Mouse (Mus musculus): ENCODE data around the gene Zic1. TPM values are rescaled to one million over a fixed set of nuclear protein-coding genes. Genes with fewer than 3 reads are reported as not detected.
A peak's percentile ranks its signal among the peaks of the same experiment; 100 is the strongest.

The Zic1 gene
- polyA plus RNA-seq, 1 experiment from 2014 or later, result 17.9 TPM

DNA sequence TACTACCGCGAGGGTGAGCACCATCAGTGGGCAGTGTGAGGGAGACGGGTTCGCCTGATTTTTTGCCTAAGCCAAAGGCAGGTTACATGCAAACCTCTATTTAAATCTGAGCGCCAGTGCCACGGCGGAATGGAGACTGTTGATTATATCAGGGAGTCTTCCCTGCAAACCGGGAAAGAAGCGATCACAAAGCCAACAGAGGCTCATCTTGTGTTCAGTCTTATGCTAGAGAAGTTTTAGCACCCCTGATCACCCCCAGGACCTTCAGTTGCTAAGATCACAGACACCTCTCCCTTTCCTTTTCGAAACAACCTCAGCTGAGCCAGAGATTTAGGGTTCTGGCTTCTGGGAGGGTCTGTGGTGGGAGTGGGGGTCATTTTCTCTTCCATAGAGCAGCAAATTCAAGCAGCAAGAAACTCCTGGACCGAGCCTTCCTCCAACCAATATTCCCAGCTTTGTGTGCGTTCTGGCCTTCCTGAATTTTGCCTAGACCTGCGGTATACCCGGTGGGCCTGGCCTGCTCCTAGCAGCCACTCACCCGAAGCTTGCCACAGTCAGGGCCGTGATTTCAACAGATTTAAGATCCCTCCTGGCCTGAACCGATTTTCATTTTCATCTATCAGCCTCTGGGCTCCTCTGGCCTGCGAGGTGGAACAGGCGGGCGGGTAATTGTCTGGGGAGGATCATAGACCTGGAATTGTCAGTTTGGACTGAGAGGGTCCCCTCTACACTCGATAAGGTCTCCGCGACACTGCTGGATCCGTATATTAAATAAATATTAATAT is 17.1 kb upstream of the Zic1 start:
- no peak for ATAC-seq (ENCODE audit: low FRiP score)
- 3% methylated on average over 24 of the region's 24 CpGs for WGBS
- peak overlapping the region; percentile 54 for H3K4me3 ChIP-seq
- peak overlapping the region; percentile 94 for H3K27ac ChIP-seq
- H3K9me3 ChIP-seq (replicated peaks), result no peaks in the 10 kb centered on the region
- H3K27me3 ChIP-seq, result peaks cover 91% of the 10 kb centered on the region
- no peaks in the 10 kb centered on the region for H3K36me3 ChIP-seq
- H3K9ac ChIP-seq, result peak overlapping the region; percentile 82
- peaks cover 20% of the 10 kb centered on the region for H3K4me1 ChIP-seq
- H3K4me2 ChIP-seq (replicated peaks), result peak overlapping the region; percentile 79

DNA sequence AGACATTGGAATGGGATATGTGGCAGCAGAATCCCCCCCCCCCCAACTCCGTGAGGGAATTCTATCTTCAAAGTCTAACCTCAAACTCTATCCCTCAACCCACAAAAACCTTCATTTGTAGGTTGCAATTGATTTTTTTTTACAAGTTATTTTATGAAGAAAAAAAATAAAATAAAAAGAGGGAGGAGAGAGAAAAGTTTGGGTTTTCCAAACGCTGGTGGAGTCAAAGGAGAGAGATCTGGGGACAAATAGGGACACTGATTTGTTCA is 16.4 kb upstream of the Zic1 start:
- peak overlapping the region; percentile 54 for H3K4me3 ChIP-seq
- H3K4me1 ChIP-seq, result peaks cover 18% of the 10 kb centered on the region
- WGBS, result 4% methylated on average over 2 of the region's 2 CpGs

DNA sequence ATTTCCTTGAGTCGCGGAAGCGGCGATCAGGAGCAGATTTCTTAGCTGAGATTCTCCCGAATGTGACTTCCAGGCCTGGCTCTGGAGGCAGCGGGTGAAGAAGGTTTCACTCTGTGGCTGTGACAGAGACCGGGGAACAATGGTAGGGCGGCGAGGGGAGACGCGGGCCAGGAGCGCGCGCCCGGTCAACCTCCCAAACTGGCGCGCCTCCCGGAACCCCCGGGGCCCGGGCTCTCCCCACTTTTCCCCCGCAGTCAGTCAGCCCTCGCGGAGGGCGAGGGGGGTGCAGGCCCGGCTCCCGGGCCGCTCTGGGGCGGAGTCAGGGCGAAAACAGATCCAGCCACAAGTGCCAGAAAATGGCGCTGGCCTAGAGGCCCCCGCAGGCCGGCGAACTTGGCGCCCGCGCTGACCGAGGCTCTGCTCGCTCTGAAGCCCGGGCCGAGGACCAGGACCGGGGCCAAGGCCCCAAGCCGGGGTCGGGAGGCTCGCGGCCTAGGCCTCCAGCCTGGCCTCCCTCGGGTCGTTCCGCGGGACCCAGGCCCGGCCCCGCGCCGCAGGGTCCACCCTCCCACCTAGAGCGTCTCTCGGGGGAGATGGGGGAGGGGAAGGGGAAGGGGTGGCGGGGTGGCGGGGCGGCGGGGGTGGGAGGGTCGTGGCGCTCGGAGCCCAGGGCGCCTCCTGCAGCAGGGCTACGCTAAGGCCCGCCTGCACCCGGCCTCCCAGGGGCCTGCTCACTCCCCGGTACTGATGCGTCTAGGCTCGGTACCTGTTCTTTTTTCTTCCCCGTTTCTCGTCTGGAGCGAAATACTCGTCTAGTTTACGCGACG is 15.9 kb upstream of the Zic1 start:
- H3K27ac ChIP-seq, result peak overlapping the region; percentile 94
- WGBS, result under 1% methylated on average over 63 of the region's 76 CpGs
- peaks cover 94% of the 10 kb centered on the region for H3K27me3 ChIP-seq
- H3K9me3 ChIP-seq (replicated peaks), result no peaks in the 10 kb centered on the region
- peak overlapping the region; percentile 54 for H3K4me3 ChIP-seq
- peak overlapping the region; percentile 79 for H3K4me2 ChIP-seq (replicated peaks)
- ATAC-seq (ENCODE audit: low FRiP score), result peak; percentile 55
- H3K9ac ChIP-seq, result peak overlapping the region; percentile 82
- H3K4me1 ChIP-seq, result peaks cover 15% of the 10 kb centered on the region
- no peaks in the 10 kb centered on the region for H3K36me3 ChIP-seq

More for the DNA sequence above, 16.4 kb upstream of the Zic1 start:
- H3K9ac ChIP-seq, result peak overlapping the region; percentile 82
- ATAC-seq (ENCODE audit: low FRiP score), result no peak
- H3K36me3 ChIP-seq, result no peaks in the 10 kb centered on the region
- H3K4me2 ChIP-seq (replicated peaks), result peak overlapping the region; percentile 79
- peak overlapping the region; percentile 94 for H3K27ac ChIP-seq
- H3K27me3 ChIP-seq, result peaks cover 93% of the 10 kb centered on the region
- no peaks in the 10 kb centered on the region for H3K9me3 ChIP-seq (replicated peaks)

DNA sequence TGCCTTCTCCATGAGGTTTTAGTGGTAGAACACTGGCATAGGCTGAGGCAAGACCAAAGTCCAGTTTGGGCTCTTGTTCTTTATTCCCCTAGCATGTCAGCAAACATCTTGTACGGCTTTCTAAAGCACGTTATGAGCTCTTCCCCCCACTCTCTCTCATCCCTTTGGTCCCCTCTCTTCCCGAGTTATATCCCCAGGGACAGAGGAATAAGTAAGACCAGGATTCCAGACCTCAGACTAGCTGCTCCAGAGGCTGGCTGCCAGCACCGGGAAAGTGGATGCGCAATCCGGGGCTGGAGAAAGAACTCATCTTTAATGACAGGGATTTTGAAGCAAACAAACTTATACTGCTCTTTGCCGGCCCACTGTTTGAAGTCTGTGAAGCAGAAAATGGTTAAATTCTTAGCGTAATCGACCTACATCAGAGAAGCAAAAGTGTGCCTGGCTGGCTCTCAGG is 14.9 kb upstream of the Zic1 start:
- no peak for ATAC-seq (ENCODE audit: low FRiP score)
- peak overlapping the region; percentile 82 for H3K9ac ChIP-seq
- no peaks in the 10 kb centered on the region for H3K36me3 ChIP-seq
- WGBS, result under 1% methylated on average over 9 of the region's 9 CpGs
- peak overlapping the region; percentile 54 for H3K4me3 ChIP-seq
- H3K4me1 ChIP-seq, result peaks cover 15% of the 10 kb centered on the region
- peaks cover 94% of the 10 kb centered on the region for H3K27me3 ChIP-seq
- no peaks in the 10 kb centered on the region for H3K9me3 ChIP-seq (replicated peaks)
- H3K27ac ChIP-seq, result peak overlapping the region; percentile 94
- H3K4me2 ChIP-seq (replicated peaks), result peak overlapping the region; percentile 79

DNA sequence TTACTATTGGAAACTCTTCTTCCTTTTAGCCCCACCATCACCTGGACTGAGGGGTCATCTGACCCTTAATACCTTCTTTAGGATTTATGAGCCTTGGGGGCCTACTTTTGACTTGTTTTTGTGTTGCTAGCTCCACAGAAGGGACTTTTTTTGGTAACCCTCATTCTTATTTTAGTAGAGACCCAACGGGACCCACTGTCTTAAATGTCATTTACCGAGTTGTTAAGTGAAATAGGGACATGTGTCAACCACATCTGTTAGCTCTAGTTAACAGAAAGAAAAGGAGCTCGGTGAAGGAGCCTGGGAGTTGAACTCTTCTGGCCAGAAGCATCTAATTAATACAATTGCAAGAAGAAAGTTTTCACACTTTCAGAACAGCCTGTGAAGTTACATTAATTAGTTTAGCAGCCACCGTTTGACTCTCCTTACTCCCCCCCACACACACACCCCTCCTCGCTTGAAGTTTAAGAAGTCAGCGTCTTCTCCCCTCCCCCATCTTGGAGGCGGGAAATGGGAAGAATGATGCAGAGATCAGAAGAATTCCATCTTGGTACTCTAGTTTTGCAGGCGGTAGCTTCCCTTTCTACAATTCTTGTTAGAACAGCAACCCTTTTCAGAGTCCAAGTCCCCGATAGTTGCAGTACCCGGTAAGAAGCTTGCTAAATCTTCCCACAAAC is 14.3 kb upstream of the Zic1 start:
- Histone ChIP-seq H3K4me1 (peaks cover 12% of the 10 kb centered on the region; the same call in 1 of the 2 replicates), H3K27ac (peak overlapping the region; percentile 94), H3K27me3 (peaks cover 94% of the 10 kb centered on the region), H3K4me2 (replicated peaks) (peak overlapping the region; percentile 79), H3K9ac (peak overlapping the region; percentile 82), H3K36me3 (no peaks in the 10 kb centered on the region), H3K4me3 (peak overlapping the region; percentile 54), H3K9me3 (replicated peaks) (no peaks in the 10 kb centered on the region)
- no peak for ATAC-seq (ENCODE audit: low FRiP score)
- 2% methylated on average over 10 of the region's 10 CpGs for WGBS

DNA sequence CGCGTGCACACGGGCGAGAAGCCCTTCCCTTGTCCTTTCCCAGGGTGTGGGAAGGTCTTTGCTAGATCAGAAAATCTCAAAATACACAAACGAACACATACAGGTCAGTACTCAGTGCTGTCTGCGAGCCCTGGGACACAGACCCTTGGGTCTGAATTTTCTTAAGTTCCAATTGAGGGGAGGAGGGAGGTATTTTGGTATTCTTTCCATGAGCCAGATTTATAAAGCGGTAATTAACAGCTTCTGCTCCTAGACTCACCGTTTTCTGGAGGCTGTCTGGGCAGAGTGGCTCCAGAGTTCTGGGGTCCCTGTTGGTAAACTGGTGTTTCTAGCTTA is 13.7 kb upstream of the Zic1 start:
- Histone ChIP-seq H3K4me3 (peak overlapping the region; percentile 54), H3K4me2 (replicated peaks) (peak overlapping the region; percentile 79), H3K27me3 (peaks cover 93% of the 10 kb centered on the region), H3K9ac (peak overlapping the region; percentile 82), H3K27ac (peak overlapping the region; percentile 94), H3K36me3 (no peaks in the 10 kb centered on the region), H3K9me3 (replicated peaks) (no peaks in the 10 kb centered on the region), H3K4me1 (peaks cover 11% of the 10 kb centered on the region; the same call in 1 of the 2 replicates)
- WGBS, result 3% methylated on average over 8 of the region's 8 CpGs
- no peak for ATAC-seq (ENCODE audit: low FRiP score)

DNA sequence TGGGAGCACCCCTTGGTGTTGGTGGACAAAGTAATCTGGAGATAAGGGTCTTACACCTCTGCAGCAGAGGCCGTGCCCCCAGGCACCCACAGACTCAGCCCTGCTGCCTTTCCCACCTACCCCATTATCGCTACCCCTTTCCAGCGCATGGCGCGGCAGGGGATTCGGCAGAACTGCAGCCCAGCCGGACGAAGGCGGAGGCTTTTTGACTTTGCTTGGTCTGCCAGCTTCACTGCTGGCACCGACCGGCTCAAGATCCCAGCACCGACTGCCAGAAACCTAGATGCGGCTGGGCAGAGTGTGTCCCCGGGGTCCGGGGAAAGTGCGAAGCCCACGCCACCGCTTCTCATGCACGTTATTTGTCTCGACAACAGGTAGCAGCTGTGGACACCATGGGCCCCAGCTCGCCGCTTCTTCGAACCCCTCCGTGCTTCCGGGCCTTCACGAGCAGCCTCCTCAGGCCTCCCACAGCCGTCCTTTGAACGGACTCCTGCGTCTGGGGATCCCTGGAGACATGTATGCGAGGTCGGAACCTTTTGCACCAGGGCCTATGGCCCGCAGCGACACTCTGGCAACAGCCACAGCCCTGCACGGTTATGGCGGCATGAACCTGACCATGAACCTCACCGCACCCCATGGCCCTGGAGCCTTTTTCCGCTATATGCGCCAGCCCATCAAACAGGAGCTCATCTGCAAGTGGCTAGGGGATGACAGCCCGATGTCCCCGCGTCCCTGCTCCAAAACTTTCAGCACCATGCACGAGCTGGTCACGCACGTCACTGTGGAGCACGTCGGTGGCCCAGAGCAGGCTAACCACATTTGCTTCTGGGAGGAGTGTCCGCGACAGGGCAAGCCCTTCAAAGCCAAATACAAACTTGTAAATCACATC is 13.0 kb upstream of the Zic1 start:
- H3K27ac ChIP-seq, result peak overlapping the region; percentile 94
- no peaks in the 10 kb centered on the region for H3K36me3 ChIP-seq
- peaks cover 93% of the 10 kb centered on the region for H3K27me3 ChIP-seq
- H3K9me3 ChIP-seq (replicated peaks), result no peaks in the 10 kb centered on the region
- peak overlapping the region; percentile 79 for H3K4me2 ChIP-seq (replicated peaks)
- peak; percentile 30; the same call in 1 of the 2 replicates for ATAC-seq (ENCODE audit: low FRiP score)
- peak overlapping the region; percentile 82 for H3K9ac ChIP-seq
- WGBS, result under 1% methylated on average over 48 of the region's 48 CpGs
- H3K4me1 ChIP-seq, result peaks cover 11% of the 10 kb centered on the region; the same call in 1 of the 2 replicates
- peak overlapping the region; percentile 54 for H3K4me3 ChIP-seq

DNA sequence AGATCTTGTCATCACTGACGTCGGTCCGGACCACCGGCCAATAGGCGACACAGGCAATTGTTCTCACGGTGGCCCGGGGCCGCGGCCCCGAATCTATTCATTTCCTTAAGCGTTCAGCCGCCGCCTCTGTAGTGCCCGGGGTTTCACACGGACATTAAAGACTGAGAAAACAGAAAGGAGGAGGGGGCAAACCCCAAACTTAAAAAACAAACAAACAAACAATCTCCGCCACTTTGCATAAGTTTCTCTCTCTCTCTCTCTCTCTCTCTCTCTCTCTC is 12.2 kb upstream of the Zic1 start:
- Histone ChIP-seq H3K4me3 (peak overlapping the region; percentile 54), H3K4me1 (peaks cover 11% of the 10 kb centered on the region; the same call in 1 of the 2 replicates), H3K36me3 (no peaks in the 10 kb centered on the region), H3K27ac (peak overlapping the region; percentile 94), H3K4me2 (replicated peaks) (peak overlapping the region; percentile 79), H3K9ac (peak overlapping the region; percentile 82), H3K27me3 (peaks cover 90% of the 10 kb centered on the region), H3K9me3 (replicated peaks) (no peaks in the 10 kb centered on the region)
- ATAC-seq (ENCODE audit: low FRiP score), result peak; percentile 58; the same call in 1 of the 2 replicates
- WGBS, result 0% methylated on average over 16 of the region's 16 CpGs

DNA sequence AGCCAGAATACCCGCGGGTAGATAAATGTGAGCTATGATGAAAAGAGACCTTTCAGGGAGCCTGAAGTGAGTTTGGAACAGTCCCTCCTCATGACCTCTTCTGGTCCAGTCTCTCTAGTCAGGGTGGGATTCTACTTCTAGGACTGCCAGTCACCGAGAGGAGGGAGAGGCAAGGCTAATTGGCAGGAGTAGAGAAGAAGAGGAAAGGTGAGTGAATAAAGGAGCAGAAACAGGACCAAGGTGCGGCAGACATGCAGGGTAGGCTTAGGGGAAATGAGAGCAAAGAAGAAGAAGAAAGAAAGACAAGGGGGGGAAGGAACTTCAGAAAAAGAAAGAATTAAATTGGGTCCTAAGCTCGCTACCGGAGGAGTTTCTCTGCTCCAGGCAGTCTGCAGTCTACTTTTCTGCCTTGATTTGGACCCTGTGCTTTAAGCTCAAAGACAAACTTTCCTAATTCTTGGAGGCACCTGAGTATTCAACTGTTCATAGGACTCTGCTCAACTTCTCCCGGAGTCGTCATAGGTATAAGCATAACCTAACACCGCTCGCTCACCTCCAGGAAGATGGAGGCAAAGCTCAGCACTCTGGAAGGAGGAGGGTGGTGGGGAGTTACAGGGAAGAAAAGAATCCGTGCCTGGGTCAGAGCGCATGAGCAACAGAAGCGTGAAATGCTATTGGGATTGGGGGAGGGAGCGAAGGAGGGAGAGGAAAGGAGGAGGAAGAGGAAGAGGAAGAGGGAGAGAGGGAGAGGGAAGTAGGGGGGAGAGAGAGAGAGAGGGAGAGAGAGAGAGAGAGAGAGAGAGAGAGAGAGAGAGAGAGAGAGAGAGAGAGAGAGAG is 11.6 kb upstream of the Zic1 start:
- WGBS, result 3% methylated on average over 14 of the region's 14 CpGs
- Histone ChIP-seq H3K4me2 (replicated peaks) (peak overlapping the region; percentile 79), H3K36me3 (no peaks in the 10 kb centered on the region), H3K9me3 (replicated peaks) (no peaks in the 10 kb centered on the region), H3K4me3 (peak overlapping the region; percentile 54), H3K9ac (no peak overlapping the region; the same call in 1 of the 2 replicates), H3K4me1 (peaks cover 11% of the 10 kb centered on the region; the same call in 1 of the 2 replicates), H3K27me3 (peaks cover 90% of the 10 kb centered on the region), H3K27ac (peak overlapping the region; percentile 94)
- peak; percentile 46; the same call in 1 of the 2 replicates for ATAC-seq (ENCODE audit: low FRiP score)

DNA sequence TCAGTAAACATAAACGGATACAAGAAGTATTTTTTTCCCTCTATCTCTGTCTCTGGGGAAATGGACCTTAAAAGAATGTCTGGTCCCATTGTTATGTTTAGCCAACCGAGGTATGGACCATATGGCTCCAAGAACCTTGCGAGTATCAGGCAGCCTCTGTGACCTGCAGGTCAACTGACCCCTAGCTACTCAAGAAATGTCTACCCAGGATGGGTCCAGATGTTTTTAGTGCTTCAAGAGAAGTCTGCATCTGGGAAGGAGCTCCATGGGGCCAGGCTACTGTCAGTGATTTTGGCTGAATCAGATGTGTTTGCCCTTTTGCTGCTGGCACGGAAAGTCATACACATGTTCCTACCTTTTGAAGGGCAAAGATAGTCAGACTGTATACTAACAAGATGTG is 9.1 kb upstream of the Zic1 start:
- H3K4me2 ChIP-seq (replicated peaks), result no peak overlapping the region
- H3K4me3 ChIP-seq, result no peak overlapping the region
- no peak overlapping the region for H3K9ac ChIP-seq
- H3K36me3 ChIP-seq, result no peaks in the 10 kb centered on the region
- no peak for ATAC-seq (ENCODE audit: low FRiP score)
- peaks cover 8% of the 10 kb centered on the region; the same call in 1 of the 2 replicates for H3K4me1 ChIP-seq
- WGBS, result 7% methylated on average over 4 of the region's 4 CpGs
- H3K9me3 ChIP-seq (replicated peaks), result no peaks in the 10 kb centered on the region
- no peak overlapping the region for H3K27ac ChIP-seq
- H3K27me3 ChIP-seq, result peaks cover 95% of the 10 kb centered on the region

All from hindbrain, embryonic 12.5 days (tissue).